Mouse (Mus musculus) midbrain, embryonic 12.5 days (tissue): ENCODE measurements around the gene Ctr9. TPM values are rescaled to one million over a fixed set of nuclear protein-coding genes. Genes with fewer than 3 reads are reported as not detected.

Source experiments
- ATAC-seq: fragments of 200-750 bp; cut with Nextera tagmentation; 2 replicates; pipeline ENCODE4 v1.8.0; 2017; ENCODE audit warnings: low read depth, moderate TSS enrichment, moderate library complexity; ENCODE audit not compliant: low FRiP score
- H3K27ac ChIP-seq: fragments of 300-500 bp; sonication (generic); replicated peaks from 2 replicates; pipeline ENCODE4 v1.5.1; 2016; ENCODE audit warnings: mild to moderate bottlenecking
- H3K27me3 ChIP-seq: fragments of 300-500 bp; sonication (generic); 2 replicates; pipeline ENCODE4 v1.6.1; 2016; ENCODE audit warnings: mild to moderate bottlenecking
- H3K36me3 ChIP-seq: fragments of 300-500 bp; sonication (generic); 2 replicates; pipeline ENCODE4 v1.6.1; 2016
- H3K4me1 ChIP-seq: fragments of 300-500 bp; sonication (generic); 2 replicates; pipeline ENCODE4 v1.6.1; 2016
- H3K4me2 ChIP-seq: fragments of 300-500 bp; sonication (generic); replicated peaks from 2 replicates; pipeline ENCODE4 v1.6.1; 2016; ENCODE audit warnings: mild to moderate bottlenecking, moderate library complexity
- H3K4me3 ChIP-seq: fragments of 300-500 bp; sonication (generic); 2 replicates; pipeline ENCODE4 v1.5.1; 2016; ENCODE audit warnings: mild to moderate bottlenecking
- H3K9ac ChIP-seq: fragments of 300-500 bp; sonication (generic); replicated peaks from 2 replicates; pipeline ENCODE4 v1.6.1; 2016; ENCODE audit warnings: mild to moderate bottlenecking, moderate library complexity
- H3K9me3 ChIP-seq: fragments of 300-500 bp; sonication (generic); 2 replicates; pipeline ENCODE4 v1.6.1; 2016; ENCODE audit warnings: mild to moderate bottlenecking
- WGBS: fragments of 180-500 bp; shearing (Covaris S2); methylation state at CpG from one replicate; pipeline ENCODE4 v1.1.7; 2016; 5-methylcytosine and 5-hydroxymethylcytosine counted together
- polyA plus RNA-seq: library from polyadenylated mRNA; unstranded; fragments of >200 nt; fragmentation: Nextera tagmentation; extraction: Ambion mirVana; gene quantifications from 2 replicates; pipeline ENCODE4 v1.2.1, GENCODE M21; 2016

Gene Ctr9
- polyA plus RNA-seq, 1 experiment from 2014 or later: 105 TPM

DNA sequence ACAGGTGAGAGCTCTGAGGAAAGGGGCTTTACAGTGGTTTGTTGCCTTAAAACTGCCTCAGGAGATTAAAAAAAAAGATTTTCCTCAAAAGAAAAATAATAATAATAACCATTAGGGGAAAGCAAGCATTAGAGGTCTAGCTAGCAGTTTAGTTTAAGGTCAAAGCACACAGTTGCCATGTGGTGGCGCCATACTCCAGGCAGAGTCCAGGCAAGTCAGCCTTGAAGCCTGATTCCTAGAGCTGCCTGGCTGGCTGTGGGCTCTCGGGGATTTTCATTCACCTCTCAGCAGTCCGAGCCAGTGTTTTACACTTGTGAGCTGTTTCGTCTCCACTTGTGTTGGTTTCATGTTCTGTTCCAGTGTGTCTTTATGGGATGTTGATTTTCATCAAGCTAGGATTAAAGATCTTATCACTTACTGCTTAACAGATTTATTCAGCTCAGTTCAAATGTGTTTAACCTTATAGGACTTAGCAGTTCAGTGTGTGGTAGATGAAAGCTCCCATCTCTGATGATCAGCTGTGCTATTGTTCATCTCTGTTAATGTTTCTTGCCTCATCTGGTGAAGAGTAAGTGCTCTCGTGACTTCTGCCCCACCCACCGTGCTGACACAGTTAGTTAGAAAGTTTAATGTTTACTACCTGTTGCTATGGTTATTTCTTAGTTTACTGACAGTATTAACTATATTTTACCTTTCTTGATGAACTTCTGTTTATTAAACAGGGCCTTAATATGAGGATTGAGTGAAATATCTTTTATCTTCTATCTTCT, 21.1 kb downstream of the Ctr9 start:
- no peak overlapping the region for H3K4me3 ChIP-seq
- H3K27ac ChIP-seq: no peak overlapping the region
- H3K9ac ChIP-seq: no peak overlapping the region
- H3K4me1 ChIP-seq: no peaks in the 10 kb centered on the region
- no peaks in the 10 kb centered on the region for H3K9me3 ChIP-seq
- 61% methylated on average over 6 of the region's 6 CpGs for WGBS
- H3K36me3 ChIP-seq: peaks cover 97% of the 10 kb centered on the region
- H3K4me2 ChIP-seq: no peak overlapping the region
- ATAC-seq: no peak
- no peaks in the 10 kb centered on the region for H3K27me3 ChIP-seq

DNA sequence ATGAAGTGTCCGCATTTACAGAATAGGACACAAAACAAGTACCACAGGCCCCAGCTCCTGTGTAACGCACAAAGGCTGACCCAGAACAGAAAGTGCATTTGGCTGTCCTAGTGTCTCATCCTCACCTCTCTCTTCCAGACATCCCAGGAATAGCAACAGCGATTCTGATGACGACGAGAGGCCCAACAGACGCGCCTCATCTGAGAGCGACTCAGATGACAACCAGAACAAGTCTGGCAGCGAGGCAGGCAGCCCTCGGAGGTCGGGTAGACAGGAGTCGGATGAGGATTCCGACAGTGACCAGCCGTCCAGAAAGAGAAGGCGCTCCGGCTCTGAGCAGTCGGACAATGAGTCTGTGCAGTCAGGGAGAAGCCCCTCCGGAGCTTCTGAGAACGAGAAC, 26.5 kb downstream of the Ctr9 start:
- Histone ChIP-seq H3K4me3 (no peak overlapping the region), H3K27ac (no peak overlapping the region), H3K27me3 (no peaks in the 10 kb centered on the region), H3K4me1 (peaks cover 3% of the 10 kb centered on the region; the same call in 1 of the 2 replicates), H3K4me2 (no peak overlapping the region), H3K36me3 (peaks cover 71% of the 10 kb centered on the region), H3K9ac (no peak overlapping the region), H3K9me3 (no peaks in the 10 kb centered on the region)
- 96% methylated on average over 19 of the region's 19 CpGs for WGBS
- no peak for ATAC-seq

DNA sequence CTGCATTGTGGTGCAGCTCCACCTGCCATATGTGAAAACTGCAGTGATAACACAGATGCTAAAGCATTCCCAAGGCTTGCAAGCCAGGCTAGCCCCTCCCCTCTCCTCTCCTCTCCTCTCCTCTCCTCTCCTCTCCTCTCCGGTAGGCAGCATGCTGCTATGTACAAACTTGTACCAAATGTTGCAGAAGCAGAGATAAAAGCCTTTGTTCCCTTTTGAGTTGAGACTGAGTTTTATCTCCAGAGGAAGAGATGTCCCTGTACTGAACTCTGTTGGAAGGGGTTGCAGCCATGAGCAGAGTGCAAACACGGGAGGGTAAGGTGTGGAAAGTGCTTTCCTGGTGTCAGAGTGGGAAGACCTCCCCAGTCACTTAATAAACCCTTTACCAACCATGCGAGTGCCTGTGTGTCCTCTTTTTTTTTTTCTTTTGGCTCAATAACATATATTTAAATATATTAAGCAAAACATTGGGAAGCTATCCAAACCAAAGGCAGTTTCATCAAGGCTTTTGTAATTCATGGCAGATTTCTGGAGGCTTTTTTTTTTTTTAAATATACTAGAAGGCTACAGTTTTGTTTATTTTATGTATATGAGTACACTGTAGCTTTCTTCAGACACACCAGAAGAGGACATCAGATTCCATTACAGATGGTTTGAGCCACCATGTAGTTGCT, 27.4 kb downstream of the Ctr9 start:
- no peak overlapping the region for H3K27ac ChIP-seq
- peaks cover 62% of the 10 kb centered on the region for H3K36me3 ChIP-seq
- H3K9ac ChIP-seq: no peak overlapping the region
- no peak overlapping the region for H3K4me3 ChIP-seq
- H3K27me3 ChIP-seq: no peaks in the 10 kb centered on the region
- no peak overlapping the region for H3K4me2 ChIP-seq
- H3K9me3 ChIP-seq: no peaks in the 10 kb centered on the region
- no peak for ATAC-seq
- H3K4me1 ChIP-seq: peaks cover 3% of the 10 kb centered on the region; the same call in 1 of the 2 replicates
- WGBS: 87% methylated on average over 3 of the region's 3 CpGs

GRCm38 (mm10) chr7:111059527-111059926, 30.8 kb downstream of the Ctr9 start:
- ATAC-seq: peak; percentile 23; the same call in 1 of the 2 replicates
- H3K27ac ChIP-seq: peak overlapping the region; percentile 58

DNA sequence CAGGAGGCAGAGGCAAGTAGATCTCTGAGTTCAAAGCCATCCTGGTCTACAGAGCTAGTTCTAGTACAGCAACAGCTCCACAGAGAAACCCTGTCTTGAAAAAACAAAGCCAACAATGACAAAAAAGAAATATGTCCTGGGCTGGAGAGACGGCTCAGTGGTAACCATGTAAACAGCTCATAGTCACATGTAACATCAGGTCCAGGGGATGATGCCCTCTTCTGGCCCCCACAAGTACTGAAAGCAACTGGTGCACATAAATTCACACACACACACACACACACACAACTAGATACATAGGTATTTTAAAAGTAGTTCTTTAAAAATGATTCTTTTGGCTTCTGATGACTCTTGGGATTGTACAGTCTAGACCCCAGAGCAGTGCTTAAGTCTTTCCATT, 34.2 kb downstream of the Ctr9 start:
- Histone ChIP-seq H3K4me3 (no peak overlapping the region), H3K4me1 (peaks cover 3% of the 10 kb centered on the region; the same call in 1 of the 2 replicates), H3K27ac (no peak overlapping the region), H3K36me3 (peaks cover 14% of the 10 kb centered on the region), H3K27me3 (no peaks in the 10 kb centered on the region), H3K9me3 (peaks cover 5% of the 10 kb centered on the region), H3K4me2 (no peak overlapping the region), H3K9ac (no peak overlapping the region)
- WGBS: 96% methylated on average over 1 of the region's 1 CpGs
- ATAC-seq: no peak

More at GRCm38 (mm10) chr7:111059527-111059926, 30.8 kb downstream of the Ctr9 start:
- WGBS: 66% methylated on average over 5 of the region's 5 CpGs
- Histone ChIP-seq H3K4me1 (peaks cover 3% of the 10 kb centered on the region; the same call in 1 of the 2 replicates), H3K9ac (no peak overlapping the region), H3K27me3 (no peaks in the 10 kb centered on the region), H3K4me2 (no peak overlapping the region), H3K9me3 (no peaks in the 10 kb centered on the region; the same call in 1 of the 2 replicates), H3K36me3 (peaks cover 36% of the 10 kb centered on the region), H3K4me3 (no peak overlapping the region)

GRCm38 (mm10) chr7:111068181-111068580, 39.4 kb downstream of the Ctr9 start:
- Histone ChIP-seq H3K27ac (no peak overlapping the region), H3K4me3 (no peak overlapping the region), H3K27me3 (no peaks in the 10 kb centered on the region), H3K4me1 (no peaks in the 10 kb centered on the region), H3K4me2 (no peak overlapping the region), H3K36me3 (peaks cover 62% of the 10 kb centered on the region), H3K9ac (no peak overlapping the region), H3K9me3 (peaks cover 9% of the 10 kb centered on the region)
- ATAC-seq: no peak
- 94% methylated on average over 3 of the region's 3 CpGs for WGBS

DNA sequence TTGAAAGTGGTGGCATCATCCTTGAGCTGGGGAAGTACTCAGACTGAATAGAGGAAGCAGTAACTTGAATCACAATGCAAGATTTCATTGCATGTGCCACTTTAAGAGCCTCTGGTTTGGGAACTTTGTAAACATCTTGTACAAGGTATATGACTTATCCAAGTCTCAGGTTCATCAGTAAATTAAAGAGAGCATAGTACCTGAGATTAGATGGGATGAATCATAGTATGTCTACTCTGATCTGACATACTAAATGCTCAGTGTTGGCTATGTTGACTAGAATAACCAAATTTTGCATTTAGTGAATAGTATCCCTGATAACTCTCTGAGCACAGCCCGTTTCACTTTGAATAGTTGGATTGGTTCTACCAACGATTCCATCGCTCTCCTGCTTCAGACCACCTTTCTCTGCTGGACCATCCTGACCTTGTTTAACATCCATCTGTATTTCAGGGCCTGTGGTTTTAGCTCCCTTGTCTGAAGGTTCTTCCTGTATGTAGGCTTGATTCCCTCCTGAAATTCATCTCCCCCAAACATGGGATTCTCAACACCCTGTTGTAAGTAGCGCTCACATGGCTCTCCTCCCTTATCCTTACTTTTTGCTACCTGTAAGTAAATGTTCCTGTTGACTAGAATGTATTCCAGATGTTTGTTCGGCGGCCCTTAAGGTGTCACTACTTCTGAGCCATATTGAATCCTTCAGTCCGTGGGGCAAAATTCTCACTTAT, 40.9 kb downstream of the Ctr9 start:
- peaks cover 69% of the 10 kb centered on the region for H3K36me3 ChIP-seq
- WGBS: 89% methylated on average over 7 of the region's 7 CpGs
- no peak overlapping the region for H3K9ac ChIP-seq
- peak; percentile 52; the same call in 1 of the 2 replicates for ATAC-seq
- peaks cover 9% of the 10 kb centered on the region for H3K9me3 ChIP-seq
- H3K4me3 ChIP-seq: no peak overlapping the region
- no peak overlapping the region for H3K4me2 ChIP-seq
- no peaks in the 10 kb centered on the region for H3K27me3 ChIP-seq
- no peaks in the 10 kb centered on the region for H3K4me1 ChIP-seq
- no peak overlapping the region for H3K27ac ChIP-seq

- WGBS: 99% methylated on average over 2 of the region's 2 CpGs
- 0 out of 2 replicates have a peak, but pooled peaks have one; percentile 30 for ATAC-seq
- peaks cover 74% of the 10 kb centered on the region for H3K36me3 ChIP-seq
Observed at GRCm38 (mm10) chr7:111070167-111070496, 41.4 kb downstream of the Ctr9 start.

GRCm38 (mm10) chr7:111072410-111072809, 43.7 kb downstream of the Ctr9 start:
- no peak for ATAC-seq
- no peaks in the 10 kb centered on the region for H3K27me3 ChIP-seq
- H3K4me2 ChIP-seq: no peak overlapping the region
- H3K36me3 ChIP-seq: peaks cover 94% of the 10 kb centered on the region
- H3K4me3 ChIP-seq: no peak overlapping the region
- H3K4me1 ChIP-seq: no peaks in the 10 kb centered on the region
- H3K9me3 ChIP-seq: peaks cover 9% of the 10 kb centered on the region
- H3K9ac ChIP-seq: no peak overlapping the region
- H3K27ac ChIP-seq: no peak overlapping the region
- 91% methylated on average over 4 of the region's 4 CpGs for WGBS

More at GRCm38 (mm10) chr7:111070167-111070496, 41.4 kb downstream of the Ctr9 start:
- no peak overlapping the region for H3K4me3 ChIP-seq
- no peak overlapping the region for H3K27ac ChIP-seq
- H3K4me2 ChIP-seq: no peak overlapping the region
- H3K4me1 ChIP-seq: no peaks in the 10 kb centered on the region
- no peaks in the 10 kb centered on the region for H3K27me3 ChIP-seq
- peaks cover 9% of the 10 kb centered on the region for H3K9me3 ChIP-seq
- H3K9ac ChIP-seq: no peak overlapping the region

DNA sequence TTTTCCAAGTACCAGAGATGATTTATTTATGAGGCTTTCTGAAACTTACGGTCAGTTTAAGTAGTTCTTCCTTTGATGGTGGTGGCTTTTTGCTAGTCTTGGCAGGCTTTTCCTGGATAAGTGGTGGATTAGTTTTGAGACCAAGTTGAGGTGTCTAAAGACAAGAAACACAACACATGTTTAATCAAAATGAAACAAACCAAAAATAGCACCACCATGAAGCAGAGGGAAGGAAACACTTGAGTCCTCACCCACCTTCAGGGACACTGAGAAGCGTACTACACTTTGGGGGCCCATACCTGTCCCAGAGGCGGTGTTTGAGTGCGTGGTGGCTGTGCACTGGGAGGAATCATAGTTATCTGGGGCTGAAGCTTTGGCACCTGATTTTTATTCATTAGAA, 46.5 kb downstream of the Ctr9 start:
- no peaks in the 10 kb centered on the region for H3K27me3 ChIP-seq
- no peak overlapping the region for H3K9ac ChIP-seq
- WGBS: 90% methylated on average over 4 of the region's 4 CpGs

DNA sequence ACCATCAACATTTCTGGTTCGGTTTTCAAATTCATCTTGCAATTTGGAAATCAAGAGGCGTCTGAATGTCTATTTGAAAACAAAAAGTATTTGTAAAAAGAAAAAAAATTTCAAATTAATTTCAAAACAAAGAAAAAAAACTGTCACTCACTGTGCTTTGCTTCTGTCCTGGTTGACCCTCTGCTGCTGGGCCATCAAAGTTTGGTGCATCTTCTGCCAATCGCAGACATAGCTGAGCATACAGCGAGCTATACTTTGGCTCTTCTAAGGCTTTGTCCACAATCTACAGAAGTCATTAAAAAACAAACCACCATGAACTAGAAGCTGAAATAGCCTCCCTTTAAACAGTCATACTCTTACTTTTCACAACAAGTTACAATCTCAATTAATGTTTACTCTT, 49.5 kb downstream of the Ctr9 start:
- no peak overlapping the region for H3K27ac ChIP-seq
- H3K27me3 ChIP-seq: no peaks in the 10 kb centered on the region
- ATAC-seq: no peak
- H3K4me3 ChIP-seq: no peak overlapping the region
- no peak overlapping the region for H3K4me2 ChIP-seq
- peaks cover 78% of the 10 kb centered on the region for H3K36me3 ChIP-seq
- 97% methylated on average over 4 of the region's 4 CpGs for WGBS
- H3K9ac ChIP-seq: no peak overlapping the region
- H3K9me3 ChIP-seq: no peaks in the 10 kb centered on the region
- peaks cover 26% of the 10 kb centered on the region for H3K4me1 ChIP-seq

More for the DNA sequence above, 46.5 kb downstream of the Ctr9 start:
- Histone ChIP-seq H3K4me1 (peaks cover 15% of the 10 kb centered on the region), H3K36me3 (peaks cover 93% of the 10 kb centered on the region), H3K27ac (no peak overlapping the region), H3K4me2 (no peak overlapping the region), H3K9me3 (no peaks in the 10 kb centered on the region), H3K4me3 (no peak overlapping the region)
- ATAC-seq: no peak

GRCm38 (mm10) chr7:111080026-111080425, 51.3 kb downstream of the Ctr9 start:
- H3K4me1 ChIP-seq: peaks cover 26% of the 10 kb centered on the region
- 92% methylated on average over 8 of the region's 8 CpGs for WGBS
- ATAC-seq: no peak
- H3K36me3 ChIP-seq: peaks cover 61% of the 10 kb centered on the region
- H3K9ac ChIP-seq: no peak overlapping the region
- no peaks in the 10 kb centered on the region for H3K27me3 ChIP-seq
- peak overlapping the region; percentile 76 for H3K4me2 ChIP-seq
- H3K27ac ChIP-seq: no peak overlapping the region
- H3K4me3 ChIP-seq: peak overlapping the region; percentile 99; the same call in 1 of the 2 replicates
- H3K9me3 ChIP-seq: no peaks in the 10 kb centered on the region
